Mouse (Mus musculus): ENCODE measurements at regions not wholly inside any gene's neighbourhood (a gene's known extent, or its start where the extent isn't known, plus 50 kb on each side); places are given as distances from the start of the nearest gene placed in this dataset.
"Not testable (repeated sequence)": the region's sequence is repeated elsewhere in the genome, so short reads cannot be mapped to it uniquely, and the experiment has no call there.

GRCm38 (mm10) chr15:3707089-3708078 lies 124.1 kb upstream of the Ghr start:
- peak in 1 of 2 experiments; percentile 4 for DNase-seq (ENCODE audit: low spot score in 2 of 2)

GRCm38 (mm10) chr15:3699234-3699814 lies 116.0 kb upstream of the Ghr start:
- no peak for DNase-seq (ENCODE audit: low spot score in 2 of 2)
- intact Hi-C loops (cut with DNase I) = no loop called here

More at GRCm38 (mm10) chr15:3707089-3708078, 124.1 kb upstream of the Ghr start:
- intact Hi-C loops (cut with DNase I) = no loop called here

DNA sequence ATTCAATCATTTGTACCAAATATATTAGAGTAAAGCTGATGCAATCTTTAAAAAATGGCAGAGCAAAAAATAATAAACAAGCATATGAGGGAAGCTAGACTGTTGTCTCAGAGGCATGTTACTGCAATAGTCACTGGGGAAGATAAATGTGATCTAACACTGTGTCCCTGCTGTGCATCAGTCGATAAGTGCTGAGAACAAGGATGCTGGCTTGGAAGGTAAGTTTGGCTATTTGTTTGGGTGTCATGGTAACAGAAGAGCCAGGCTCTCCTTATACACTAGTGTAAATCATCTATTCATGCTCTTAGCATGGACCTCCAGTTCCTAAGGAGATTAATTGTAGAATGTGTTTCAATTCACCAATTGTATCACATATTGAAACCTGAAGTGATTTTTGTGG lies 102.0 kb upstream of the Ghr start:
- intact Hi-C loops (cut with DNase I) = no loop called here
- no peak for DNase-seq (ENCODE audit: low spot score in 2 of 2)

DNA sequence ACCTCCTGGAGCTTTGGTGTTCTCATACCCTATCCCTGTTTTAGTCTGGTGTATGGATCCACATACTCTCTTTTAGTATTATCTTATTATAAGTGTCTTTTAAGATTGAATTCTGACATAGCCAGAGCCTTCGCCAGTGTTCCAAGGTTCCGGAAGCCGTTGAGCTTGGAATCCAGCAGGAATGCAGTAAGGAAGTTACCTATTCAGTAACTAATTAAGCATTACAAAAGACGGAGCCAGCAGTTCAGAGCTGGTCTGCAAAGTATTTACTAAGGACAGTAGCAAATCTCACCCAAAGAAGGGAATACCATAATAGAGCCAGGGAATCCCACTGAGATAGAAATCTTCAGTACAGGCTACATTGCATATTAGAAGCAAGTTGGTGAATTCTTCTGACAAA lies 93.7 kb upstream of the Ghr start:
- DNase-seq (ENCODE audit: low spot score in 2 of 2); intact Hi-C loops (cut with DNase I): not testable (repeated sequence)

GRCm38 (mm10) chr15:3672586-3672985 lies 89.3 kb upstream of the Ghr start:
- DNase-seq (ENCODE audit: low spot score in 2 of 2) = no peak
- intact Hi-C loops (cut with DNase I) = no loop called here

DNA sequence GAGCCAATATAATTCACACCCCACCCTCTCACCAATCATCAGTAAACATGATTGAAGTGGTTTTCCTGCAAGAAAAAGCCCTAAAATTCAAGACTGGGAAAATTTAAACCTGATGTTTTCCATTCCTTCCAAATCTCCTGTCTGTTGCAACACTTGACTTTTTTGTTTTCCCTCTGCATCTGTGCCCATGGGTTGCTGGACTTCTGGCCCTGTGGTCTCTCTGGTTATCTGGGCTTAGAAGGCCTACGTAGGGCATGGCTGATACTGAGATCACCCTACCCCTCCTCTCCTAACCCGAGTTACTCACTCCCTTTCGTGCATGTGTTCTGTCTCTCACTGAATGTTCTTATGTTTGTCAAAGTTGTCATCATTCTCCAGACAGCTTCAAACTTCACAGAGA lies 87.9 kb upstream of the Ghr start:
- intact Hi-C loops (cut with DNase I) = no loop called here
- DNase-seq (ENCODE audit: low spot score in 2 of 2) = no peak

GRCm38 (mm10) chr15:3669411-3669810 lies 86.1 kb upstream of the Ghr start:
- DNase-seq (ENCODE audit: low spot score in 2 of 2) = no peak
- intact Hi-C loops (cut with DNase I) = no loop called here

- intact Hi-C loops (cut with DNase I) = no loop called here
- DNase-seq (ENCODE audit: low spot score in 2 of 2) = no peak
Measured at GRCm38 (mm10) chr15:3668863-3669262, 85.6 kb upstream of the Ghr start.

- no peak for DNase-seq (ENCODE audit: low spot score in 2 of 2)
- intact Hi-C loops (cut with DNase I) = no loop called here
Measured at GRCm38 (mm10) chr15:3648741-3649140, 65.4 kb upstream of the Ghr start.

- intact Hi-C loops (cut with DNase I) = no loop called here
- no peak for DNase-seq (ENCODE audit: low spot score in 2 of 2)
Measured at GRCm38 (mm10) chr15:3640091-3640490, 56.8 kb upstream of the Ghr start.
